Mouse (Mus musculus): ENCODE measurements around the gene Phlda1. TPM values are rescaled to one million over a fixed set of nuclear protein-coding genes. Genes with fewer than 3 reads are reported as not detected.

Gene Phlda1
- polyA plus RNA-seq, 1 experiment from 2014 or later: 28.8 TPM

- WGBS: 5% methylated on average over 7 of the region's 7 CpGs
- H3K27ac ChIP-seq: peak overlapping the region; percentile 98
- H3K4me1 ChIP-seq: peaks cover 43% of the 10 kb centered on the region
These were observed 2.4 kb downstream of the Phlda1 start for GRCm38 (mm10) chr10:111508324-111509080.

GRCm38 (mm10) chr10:111509103-111509784 is 3.2 kb downstream of the Phlda1 start:
- no peak for DNase-seq (ENCODE audit: low spot score)
- Histone ChIP-seq H3K27ac (peak overlapping the region; percentile 64), H3K9me3 (no peaks in the 10 kb centered on the region), H3K4me3 (peak overlapping the region; percentile 92), H3K36me3 (no peaks in the 10 kb centered on the region), H3K4me1 (peaks cover 36% of the 10 kb centered on the region), H3K27me3 (ENCODE audit: insufficient read depth, poor library complexity, severe bottlenecking) (no peaks in the 10 kb centered on the region)
- 16% methylated on average over 8 of the region's 8 CpGs for WGBS

More at GRCm38 (mm10) chr10:111508324-111509080, 2.4 kb downstream of the Phlda1 start:
- no peaks in the 10 kb centered on the region for H3K36me3 ChIP-seq
- H3K27me3 ChIP-seq (ENCODE audit: insufficient read depth, poor library complexity, severe bottlenecking): no peaks in the 10 kb centered on the region
- no peaks in the 10 kb centered on the region for H3K9me3 ChIP-seq
- H3K4me3 ChIP-seq: peak overlapping the region; percentile 92
- DNase-seq (ENCODE audit: low spot score): no peak

GRCm38 (mm10) chr10:111509981-111510380 is 3.9 kb downstream of the Phlda1 start:
- H3K4me3 ChIP-seq: no peak overlapping the region
- H3K27me3 ChIP-seq (ENCODE audit: insufficient read depth, poor library complexity, severe bottlenecking): no peaks in the 10 kb centered on the region
- H3K27ac ChIP-seq: peak overlapping the region; percentile 64; the same call in 1 of the 2 replicates
- no peaks in the 10 kb centered on the region for H3K9me3 ChIP-seq
- no peaks in the 10 kb centered on the region for H3K36me3 ChIP-seq
- H3K4me1 ChIP-seq: peaks cover 34% of the 10 kb centered on the region
- DNase-seq (ENCODE audit: low spot score): peak; percentile 71
- WGBS: 64% methylated on average over 7 of the region's 7 CpGs

GRCm38 (mm10) chr10:111510798-111511197 is 4.7 kb downstream of the Phlda1 start:
- peak; percentile 41 for DNase-seq (ENCODE audit: low spot score)
- Histone ChIP-seq H3K36me3 (no peaks in the 10 kb centered on the region), H3K27ac (no peak overlapping the region), H3K27me3 (ENCODE audit: insufficient read depth, poor library complexity, severe bottlenecking) (no peaks in the 10 kb centered on the region), H3K4me3 (no peak overlapping the region), H3K9me3 (no peaks in the 10 kb centered on the region), H3K4me1 (peaks cover 34% of the 10 kb centered on the region)
- WGBS: 54% methylated on average over 7 of the region's 7 CpGs

GRCm38 (mm10) chr10:111512036-111512568 is 6.0 kb downstream of the Phlda1 start:
- Histone ChIP-seq H3K4me3 (no peak overlapping the region), H3K36me3 (no peaks in the 10 kb centered on the region), H3K27me3 (ENCODE audit: insufficient read depth, poor library complexity, severe bottlenecking) (no peaks in the 10 kb centered on the region), H3K4me1 (peaks cover 42% of the 10 kb centered on the region), H3K9me3 (no peaks in the 10 kb centered on the region), H3K27ac (0 out of 2 replicates have a peak overlapping the region, but pooled peaks have one; percentile 0)
- DNase-seq (ENCODE audit: low spot score): peak; percentile 41
- WGBS: 72% methylated on average over 10 of the region's 10 CpGs

GRCm38 (mm10) chr10:111514282-111514885 is 8.3 kb downstream of the Phlda1 start:
- no peaks in the 10 kb centered on the region for H3K9me3 ChIP-seq
- no peak overlapping the region for H3K4me3 ChIP-seq
- H3K36me3 ChIP-seq: no peaks in the 10 kb centered on the region
- DNase-seq (ENCODE audit: low spot score): peak; percentile 61
- H3K27me3 ChIP-seq (ENCODE audit: insufficient read depth, poor library complexity, severe bottlenecking): no peaks in the 10 kb centered on the region
- peaks cover 37% of the 10 kb centered on the region for H3K4me1 ChIP-seq
- H3K27ac ChIP-seq: no peak overlapping the region
- WGBS: 85% methylated on average over 5 of the region's 5 CpGs

- no peak overlapping the region for H3K4me3 ChIP-seq
- H3K27me3 ChIP-seq (ENCODE audit: insufficient read depth, poor library complexity, severe bottlenecking): no peaks in the 10 kb centered on the region
- H3K4me1 ChIP-seq: peaks cover 38% of the 10 kb centered on the region
- WGBS: 76% methylated on average over 17 of the region's 17 CpGs
- no peaks in the 10 kb centered on the region for H3K36me3 ChIP-seq
- peak overlapping the region; percentile 53; the same call in 1 of the 2 replicates for H3K27ac ChIP-seq
- no peaks in the 10 kb centered on the region for H3K9me3 ChIP-seq
- peak; percentile 71 for DNase-seq (ENCODE audit: low spot score)
These were observed 9.3 kb downstream of the Phlda1 start for GRCm38 (mm10) chr10:111515071-111516010.

GRCm38 (mm10) chr10:111516172-111516588 is 10.1 kb downstream of the Phlda1 start:
- peaks cover 42% of the 10 kb centered on the region for H3K4me1 ChIP-seq
- peak; percentile 66 for DNase-seq (ENCODE audit: low spot score)
- peak overlapping the region; percentile 76 for H3K27ac ChIP-seq
- H3K4me3 ChIP-seq: no peak overlapping the region
- no peaks in the 10 kb centered on the region for H3K36me3 ChIP-seq
- H3K27me3 ChIP-seq (ENCODE audit: insufficient read depth, poor library complexity, severe bottlenecking): no peaks in the 10 kb centered on the region
- no peaks in the 10 kb centered on the region for H3K9me3 ChIP-seq
- WGBS: 41% methylated on average over 13 of the region's 13 CpGs

- Histone ChIP-seq H3K27me3 (ENCODE audit: insufficient read depth, poor library complexity, severe bottlenecking) (no peaks in the 10 kb centered on the region), H3K4me1 (peaks cover 48% of the 10 kb centered on the region), H3K36me3 (no peaks in the 10 kb centered on the region), H3K27ac (peak overlapping the region; percentile 76; the same call in 1 of the 2 replicates), H3K4me3 (no peak overlapping the region), H3K9me3 (no peaks in the 10 kb centered on the region)
- DNase-seq (ENCODE audit: low spot score): no peak
- WGBS: 89% methylated on average over 8 of the region's 8 CpGs
These were observed 10.8 kb downstream of the Phlda1 start for GRCm38 (mm10) chr10:111516804-111517436.

GRCm38 (mm10) chr10:111518350-111518749 is 12.3 kb downstream of the Phlda1 start:
- WGBS: 78% methylated on average over 4 of the region's 4 CpGs
- H3K4me1 ChIP-seq: peaks cover 51% of the 10 kb centered on the region
- no peak for DNase-seq (ENCODE audit: low spot score)

GRCm38 (mm10) chr10:111519620-111520370 is 13.7 kb downstream of the Phlda1 start:
- peaks cover 50% of the 10 kb centered on the region for H3K4me1 ChIP-seq
- peak overlapping the region; percentile 80 for H3K27ac ChIP-seq
- H3K36me3 ChIP-seq: no peaks in the 10 kb centered on the region
- no peaks in the 10 kb centered on the region for H3K9me3 ChIP-seq
- H3K27me3 ChIP-seq (ENCODE audit: insufficient read depth, poor library complexity, severe bottlenecking): no peaks in the 10 kb centered on the region
- DNase-seq (ENCODE audit: low spot score): peak; percentile 88
- H3K4me3 ChIP-seq: peak overlapping the region; percentile 40
- WGBS: 31% methylated on average over 24 of the region's 24 CpGs

More at GRCm38 (mm10) chr10:111518350-111518749, 12.3 kb downstream of the Phlda1 start:
- H3K9me3 ChIP-seq: no peaks in the 10 kb centered on the region
- no peaks in the 10 kb centered on the region for H3K36me3 ChIP-seq
- H3K27me3 ChIP-seq (ENCODE audit: insufficient read depth, poor library complexity, severe bottlenecking): no peaks in the 10 kb centered on the region
- H3K27ac ChIP-seq: 0 out of 2 replicates have a peak overlapping the region, but pooled peaks have one; percentile 23
- H3K4me3 ChIP-seq: no peak overlapping the region

Data from heart, embryonic 10.5 days (tissue).